Mouse (Mus musculus) E14TG2a.4 (cell line): ENCODE results near the gene Il21r.

Experiments
- CTCF ChIP-seq: conservative IDR thresholded peaks from 2 replicates; pipeline ENCODE4 v1.5.1; 2014; ENCODE audit warnings: low read length
- POU5F1 ChIP-seq: IDR thresholded peaks from 2 replicates; pipeline ENCODE4 v1.6.1; 2014; ENCODE audit warnings: low read length, borderline replicate concordance

- TF ChIP-seq CTCF: no peak
- TF ChIP-seq POU5F1: no peak
Observed at GRCm38 (mm10) chr7:125556096-125556495, 47.1 kb upstream of the Il21r start.
